Mouse (Mus musculus) liver, postnatal 0 days (tissue): Measurements from ENCODE around the gene Cc2d2b. TPM values are rescaled to one million over a fixed set of nuclear protein-coding genes. Genes with fewer than 3 reads are reported as not detected.
A peak's percentile ranks its signal among the peaks of the same experiment; 100 is the strongest.

Source experiments
- ATAC-seq: fragments of 200-750 bp; cut with Nextera tagmentation; 2 replicates; pipeline ENCODE4 v1.8.0; 2017; ENCODE audit warnings: mild to moderate bottlenecking, moderate library complexity
- DNase-seq: peaks from one replicate; pipeline ENCODE4 v3.0.0-alpha.2; 2016
- H3K27ac ChIP-seq: fragments of 300-500 bp; sonication (generic); 2 replicates; pipeline ENCODE4 v1.5.1; 2014; ENCODE audit warnings: antibody characterized with exemption, moderate library complexity, mild to moderate bottlenecking, low read depth
- H3K27me3 ChIP-seq: fragments of 300-500 bp; sonication (generic); 2 replicates; pipeline ENCODE4 v1.6.1; 2014; ENCODE audit warnings: low read length, control low read depth, mixed read lengths; ENCODE audit not compliant: insufficient read depth
- H3K36me3 ChIP-seq: fragments of 300-500 bp; sonication (generic); replicated peaks from 2 replicates; pipeline ENCODE4 v1.6.1; 2014; ENCODE audit warnings: mild to moderate bottlenecking, control low read depth, low read length, moderate library complexity, mixed read lengths; ENCODE audit not compliant: insufficient read depth
- H3K4me1 ChIP-seq: fragments of 300-500 bp; sonication (generic); 2 replicates; pipeline ENCODE4 v1.6.1; 2014; ENCODE audit warnings: antibody characterized with exemption, mild to moderate bottlenecking, control low read depth; ENCODE audit not compliant: insufficient read depth
- H3K4me2 ChIP-seq: fragments of 300-500 bp; sonication (generic); 2 replicates; pipeline ENCODE4 v1.6.1; 2014; ENCODE audit warnings: low read depth, mild to moderate bottlenecking, low read length, moderate library complexity, mixed read lengths
- H3K4me3 ChIP-seq: fragments of 300-500 bp; sonication (generic); 2 replicates; pipeline ENCODE4 v1.5.1; 2014; ENCODE audit warnings: low read depth, low read length
- H3K9ac ChIP-seq: fragments of 300-500 bp; sonication (generic); replicated peaks from 2 replicates; pipeline ENCODE4 v1.6.1; 2014; ENCODE audit warnings: mild to moderate bottlenecking, moderate library complexity
- H3K9me3 ChIP-seq: fragments of 300-500 bp; sonication (generic); 2 replicates; pipeline ENCODE4 v1.6.1; 2016; ENCODE audit warnings: mild to moderate bottlenecking, control low read depth, low read length, mixed read lengths
- CTCF ChIP-seq: sonication (generic); IDR thresholded peaks from 2 replicates; pipeline ENCODE4 v1.5.1; 2016; ENCODE audit warnings: antibody characterized with exemption, low read depth
- EP300 ChIP-seq: IDR thresholded peaks from 2 replicates; pipeline ENCODE4 v1.6.1; 2016; ENCODE audit warnings: antibody characterized with exemption, low read depth, mild to moderate bottlenecking
- WGBS: fragments of 180-500 bp; shearing (Covaris S2); extraction: QIAGEN DNeasy Blood & Tissue Kit; methylation state at CpG from one replicate; pipeline ENCODE4 v1.1.7; 2014; ENCODE audit not compliant: insufficient replicate concordance; 5-methylcytosine and 5-hydroxymethylcytosine counted together
- polyA plus RNA-seq: library from polyadenylated mRNA; unstranded; fragments of >200 nt; fragmentation: Nextera tagmentation; extraction: Ambion mirVana; gene quantifications from 2 replicates; pipeline ENCODE4 v1.2.1, GENCODE M21; 2015

The Cc2d2b gene
- polyA plus RNA-seq, 1 experiment from 2014 or later = 1.3 TPM

GRCm38 (mm10) chr19:40834436-40834835 lies 85.9 kb downstream of the Cc2d2b start:
- 90% methylated on average over 6 of the region's 6 CpGs for WGBS
- Histone ChIP-seq H3K4me2 (no peak overlapping the region), H3K9me3 (no peaks in the 10 kb centered on the region), H3K4me3 (no peak overlapping the region), H3K27ac (no peak overlapping the region), H3K9ac (no peak overlapping the region), H3K36me3 (peaks cover 26% of the 10 kb centered on the region), H3K4me1 (peaks cover 3% of the 10 kb centered on the region; the same call in 1 of the 2 replicates), H3K27me3 (no peaks in the 10 kb centered on the region)
- ATAC-seq = no peak
- no peak for TF ChIP-seq CTCF
- no peak for TF ChIP-seq EP300
- no peak for DNase-seq

GRCm38 (mm10) chr19:40838205-40838604 lies 89.7 kb downstream of the Cc2d2b start:
- WGBS = 78% methylated on average over 7 of the region's 7 CpGs
- no peaks in the 10 kb centered on the region for H3K27me3 ChIP-seq
- peaks cover 26% of the 10 kb centered on the region for H3K36me3 ChIP-seq
- no peaks in the 10 kb centered on the region for H3K9me3 ChIP-seq
- no peak for ATAC-seq
- no peak overlapping the region for H3K9ac ChIP-seq
- no peak overlapping the region for H3K4me2 ChIP-seq
- H3K4me1 ChIP-seq = no peaks in the 10 kb centered on the region; the same call in 1 of the 2 replicates
- no peak overlapping the region for H3K4me3 ChIP-seq
- no peak for TF ChIP-seq EP300
- no peak for TF ChIP-seq CTCF
- H3K27ac ChIP-seq = no peak overlapping the region
- DNase-seq = no peak

GRCm38 (mm10) chr19:40840303-40840702 lies 91.8 kb downstream of the Cc2d2b start:
- no peak overlapping the region for H3K9ac ChIP-seq
- no peaks in the 10 kb centered on the region for H3K4me1 ChIP-seq
- H3K4me2 ChIP-seq = no peak overlapping the region
- H3K27me3 ChIP-seq = no peaks in the 10 kb centered on the region
- peaks cover 35% of the 10 kb centered on the region for H3K36me3 ChIP-seq
- H3K27ac ChIP-seq = no peak overlapping the region
- 43% methylated on average over 6 of the region's 6 CpGs for WGBS
- H3K4me3 ChIP-seq = no peak overlapping the region
- no peak for TF ChIP-seq CTCF
- TF ChIP-seq EP300 = peak; percentile 70
- no peak for DNase-seq
- peak; percentile 41; the same call in 1 of the 2 replicates for ATAC-seq
- H3K9me3 ChIP-seq = no peaks in the 10 kb centered on the region

GRCm38 (mm10) chr19:40841083-40841482 lies 92.5 kb downstream of the Cc2d2b start:
- DNase-seq (no peak), ATAC-seq (no peak)
- Histone ChIP-seq H3K4me3 (no peak overlapping the region), H3K4me2 (no peak overlapping the region), H3K4me1 (no peaks in the 10 kb centered on the region), H3K9ac (no peak overlapping the region), H3K36me3 (peaks cover 43% of the 10 kb centered on the region), H3K9me3 (no peaks in the 10 kb centered on the region), H3K27ac (no peak overlapping the region), H3K27me3 (no peaks in the 10 kb centered on the region)
- TF ChIP-seq EP300 = no peak
- no peak for TF ChIP-seq CTCF
- 72% methylated on average over 6 of the region's 6 CpGs for WGBS

GRCm38 (mm10) chr19:40841593-40841992 lies 93.0 kb downstream of the Cc2d2b start:
- Histone ChIP-seq H3K4me2 (no peak overlapping the region), H3K4me3 (no peak overlapping the region), H3K4me1 (no peaks in the 10 kb centered on the region), H3K36me3 (peaks cover 43% of the 10 kb centered on the region), H3K27me3 (no peaks in the 10 kb centered on the region), H3K9me3 (no peaks in the 10 kb centered on the region), H3K9ac (no peak overlapping the region), H3K27ac (no peak overlapping the region)
- DNase-seq = no peak
- no peak for ATAC-seq
- TF ChIP-seq CTCF (no peak), EP300 (no peak)
- 75% methylated on average over 13 of the region's 13 CpGs for WGBS

GRCm38 (mm10) chr19:40844731-40845130 lies 96.2 kb downstream of the Cc2d2b start:
- H3K9ac ChIP-seq = no peak overlapping the region
- no peak overlapping the region for H3K27ac ChIP-seq
- peaks cover 30% of the 10 kb centered on the region for H3K36me3 ChIP-seq
- no peaks in the 10 kb centered on the region for H3K9me3 ChIP-seq
- ATAC-seq = no peak
- no peak for DNase-seq
- no peak overlapping the region for H3K4me3 ChIP-seq
- 85% methylated on average over 13 of the region's 13 CpGs for WGBS
- H3K4me2 ChIP-seq = no peak overlapping the region
- no peaks in the 10 kb centered on the region for H3K27me3 ChIP-seq
- no peak for TF ChIP-seq CTCF
- TF ChIP-seq EP300 = no peak
- no peaks in the 10 kb centered on the region for H3K4me1 ChIP-seq

- Histone ChIP-seq H3K36me3 (peaks cover 29% of the 10 kb centered on the region), H3K9ac (no peak overlapping the region), H3K9me3 (no peaks in the 10 kb centered on the region), H3K27ac (no peak overlapping the region), H3K4me3 (no peak overlapping the region), H3K27me3 (no peaks in the 10 kb centered on the region), H3K4me2 (no peak overlapping the region), H3K4me1 (no peaks in the 10 kb centered on the region)
- no peak for TF ChIP-seq EP300
- TF ChIP-seq CTCF = no peak
- DNase-seq (no peak), ATAC-seq (no peak)
- WGBS = 82% methylated on average over 12 of the region's 12 CpGs
Measured at GRCm38 (mm10) chr19:40849391-40849790, 100.8 kb downstream of the Cc2d2b start.
